Mouse (Mus musculus): ENCODE results near the gene Siglech. TPM values are rescaled to one million over a fixed set of nuclear protein-coding genes. Genes with fewer than 3 reads are reported as not detected.

The Siglech gene
- polyA plus RNA-seq (2012; rRNA removed): 1.2 and 1.5 TPM in 2 replicates

- 21% methylated on average over 3 of the region's 3 CpGs for whole genome bisulfite sequencing
- Histone ChIP-seq H3K27me3 (ENCODE audit: control insufficient read depth, insufficient read depth, low read length) (no peaks in the 10 kb centered on the region), H3K27ac (ENCODE audit: insufficient read depth, low read depth, low read length) (no peak within 1 kb of the TSS)
These were observed at the start of gene Siglech for GRCm38 (mm10) chr7:55767926-55768325. Gene Siglech (plus strand): TSS chr7:55768178.

DNA sequence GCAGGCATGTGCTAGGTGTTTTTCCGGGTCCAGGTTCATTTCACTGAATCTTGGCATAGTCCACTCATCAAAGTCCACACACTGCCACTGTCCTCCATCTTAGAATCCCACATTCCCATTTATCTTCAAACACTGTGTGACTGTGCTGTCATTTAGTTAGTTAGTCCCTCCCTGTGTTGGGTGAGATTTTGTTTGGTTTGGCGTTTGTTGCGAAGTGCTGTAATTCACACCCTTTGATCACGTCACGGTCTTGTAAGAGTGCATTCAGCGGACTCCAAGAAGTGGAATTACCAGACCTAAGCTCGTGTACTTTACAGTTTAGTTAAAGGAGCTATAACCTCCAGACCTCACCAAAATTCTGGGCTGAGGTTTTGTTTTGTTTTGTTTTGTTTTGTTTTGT is 45.3 kb upstream of the Siglech start:
- Histone ChIP-seq H3K4me3 (ENCODE audit: low read depth, low read length) (no peak overlapping the region), H3K36me3 (ENCODE audit: control insufficient read depth, insufficient read depth, low read length) (no peaks in the 10 kb centered on the region), H3K27me3 (ENCODE audit: control insufficient read depth, insufficient read depth, low read length) (no peaks in the 10 kb centered on the region), H3K4me1 (ENCODE audit: control insufficient read depth, insufficient read depth, insufficient read length, low read length) (no peaks in the 10 kb centered on the region), H3K27ac (ENCODE audit: insufficient read depth, low read depth, low read length) (no peak overlapping the region)
- TF ChIP-seq CTCF (IDR thresholded peaks at IDR 0.05; ENCODE audit: extremely low read depth, insufficient read length, insufficient replicate concordance, low read depth, low read length) (no peak), POLR2A (IDR thresholded peaks at IDR 0.05; ENCODE audit: low read depth, low read length) (no peak)
- WGBS: 65% methylated on average over 7 of the region's 7 CpGs

More at GRCm38 (mm10) chr7:55767926-55768325, at the start of gene Siglech:
- Histone ChIP-seq H3K4me3 (ENCODE audit: low read depth, low read length) (no peak within 1 kb of the TSS), H3K36me3 (ENCODE audit: control insufficient read depth, insufficient read depth, low read length) (no peaks in the 10 kb centered on the region), H3K4me1 (ENCODE audit: control insufficient read depth, insufficient read depth, insufficient read length, low read length) (no peaks in the 10 kb centered on the region)
- TF ChIP-seq CTCF (IDR thresholded peaks at IDR 0.05; ENCODE audit: extremely low read depth, insufficient read length, insufficient replicate concordance, low read depth, low read length) (no peak), POLR2A (IDR thresholded peaks at IDR 0.05; ENCODE audit: low read depth, low read length) (no peak)

GRCm38 (mm10) chr7:55728903-55729302 is 39.1 kb upstream of the Siglech start:
- TF ChIP-seq POLR2A (IDR thresholded peaks at IDR 0.05; ENCODE audit: low read depth, low read length) (no peak), CTCF (IDR thresholded peaks at IDR 0.05; ENCODE audit: extremely low read depth, insufficient read length, insufficient replicate concordance, low read depth, low read length) (no peak)
- 58% methylated on average over 1 of the region's 1 CpGs for WGBS
- no peak overlapping the region for H3K4me3 ChIP-seq (ENCODE audit: low read depth, low read length)
- H3K4me1 ChIP-seq (ENCODE audit: control insufficient read depth, insufficient read depth, insufficient read length, low read length): no peaks in the 10 kb centered on the region
- no peaks in the 10 kb centered on the region for H3K36me3 ChIP-seq (ENCODE audit: control insufficient read depth, insufficient read depth, low read length)
- H3K27ac ChIP-seq (ENCODE audit: insufficient read depth, low read depth, low read length): no peak overlapping the region
- H3K27me3 ChIP-seq (ENCODE audit: control insufficient read depth, insufficient read depth, low read length): no peaks in the 10 kb centered on the region

DNA sequence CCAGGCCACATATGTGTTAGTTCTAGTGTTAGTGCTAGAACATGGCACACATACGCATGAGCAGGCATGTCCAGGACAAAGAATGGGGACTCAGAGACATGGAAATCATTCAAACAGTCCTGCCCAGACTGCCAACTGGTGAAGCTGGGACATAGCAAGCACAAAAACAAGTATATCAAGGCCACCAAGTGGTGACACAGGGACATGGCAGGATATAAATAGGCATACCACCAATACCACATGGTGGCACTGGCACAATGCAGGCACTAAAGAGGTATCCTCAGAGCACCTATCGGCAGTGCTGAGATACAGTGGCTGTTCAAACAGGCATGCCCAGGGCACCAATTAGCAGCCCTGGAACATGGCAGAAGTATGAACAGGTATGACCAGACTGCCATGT is 33.5 kb upstream of the Siglech start:
- TF ChIP-seq POLR2A (IDR thresholded peaks at IDR 0.05; ENCODE audit: low read depth, low read length) (no peak), CTCF (IDR thresholded peaks at IDR 0.05; ENCODE audit: extremely low read depth, insufficient read length, insufficient replicate concordance, low read depth, low read length) (no peak)

GRCm38 (mm10) chr7:55737125-55737912 is 30.7 kb upstream of the Siglech start:
- Histone ChIP-seq H3K27me3 (ENCODE audit: control insufficient read depth, insufficient read depth, low read length) (no peaks in the 10 kb centered on the region), H3K4me1 (ENCODE audit: control insufficient read depth, insufficient read depth, insufficient read length, low read length) (no peaks in the 10 kb centered on the region), H3K36me3 (ENCODE audit: control insufficient read depth, insufficient read depth, low read length) (no peaks in the 10 kb centered on the region), H3K4me3 (ENCODE audit: low read depth, low read length) (no peak overlapping the region), H3K27ac (ENCODE audit: insufficient read depth, low read depth, low read length) (no peak overlapping the region)
- 44% methylated on average over 4 of the region's 4 CpGs for WGBS
- TF ChIP-seq POLR2A (IDR thresholded peaks at IDR 0.05; ENCODE audit: low read depth, low read length) (no peak), CTCF (IDR thresholded peaks at IDR 0.05; ENCODE audit: extremely low read depth, insufficient read length, insufficient replicate concordance, low read depth, low read length) (no peak)

More for the DNA sequence above, 33.5 kb upstream of the Siglech start:
- Histone ChIP-seq H3K27ac (ENCODE audit: insufficient read depth, low read depth, low read length) (no peak overlapping the region), H3K36me3 (ENCODE audit: control insufficient read depth, insufficient read depth, low read length) (no peaks in the 10 kb centered on the region), H3K4me3 (ENCODE audit: low read depth, low read length) (no peak overlapping the region), H3K4me1 (ENCODE audit: control insufficient read depth, insufficient read depth, insufficient read length, low read length) (no peaks in the 10 kb centered on the region), H3K27me3 (ENCODE audit: control insufficient read depth, insufficient read depth, low read length) (no peaks in the 10 kb centered on the region)
- 99% methylated on average over 2 of the region's 2 CpGs for WGBS

DNA sequence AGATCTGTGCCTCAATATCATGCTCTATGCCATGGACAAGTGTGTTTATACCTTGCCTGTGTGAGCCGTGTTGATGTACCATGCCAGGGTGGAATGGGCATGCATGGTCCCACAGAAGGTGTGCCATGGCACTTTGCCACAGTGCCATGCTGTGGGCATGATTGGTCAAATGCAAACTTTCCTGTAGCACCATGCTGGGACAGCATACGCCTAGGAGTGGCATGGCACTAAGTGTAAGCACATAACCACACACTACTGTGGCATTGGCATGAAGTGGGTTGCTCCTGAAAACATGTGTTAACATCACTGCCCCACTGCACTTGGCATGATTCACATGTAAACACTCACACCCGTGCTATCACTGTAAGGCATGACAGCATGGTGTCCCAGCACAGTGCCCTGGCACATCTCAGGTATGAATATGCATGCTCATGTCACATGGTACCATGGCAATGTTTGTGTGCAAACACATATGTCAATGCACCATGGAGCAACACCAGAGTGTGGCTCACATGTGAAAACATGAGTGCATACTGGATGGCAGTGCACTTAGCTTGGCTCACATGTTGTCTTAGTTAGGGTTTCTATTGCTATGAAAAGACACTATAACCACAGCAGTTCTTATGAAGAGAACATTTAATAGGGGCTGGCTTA is 24.2 kb upstream of the Siglech start:
- Histone ChIP-seq H3K4me3 (ENCODE audit: low read depth, low read length) (no peak overlapping the region), H3K27me3 (ENCODE audit: control insufficient read depth, insufficient read depth, low read length) (no peaks in the 10 kb centered on the region), H3K36me3 (ENCODE audit: control insufficient read depth, insufficient read depth, low read length) (no peaks in the 10 kb centered on the region), H3K4me1 (ENCODE audit: control insufficient read depth, insufficient read depth, insufficient read length, low read length) (no peaks in the 10 kb centered on the region), H3K27ac (ENCODE audit: insufficient read depth, low read depth, low read length) (no peak overlapping the region)
- TF ChIP-seq CTCF (IDR thresholded peaks at IDR 0.05; ENCODE audit: extremely low read depth, insufficient read length, insufficient replicate concordance, low read depth, low read length): no peak
- 81% methylated on average over 3 of the region's 3 CpGs for WGBS

GRCm38 (mm10) chr7:55744566-55745220 is 23.3 kb upstream of the Siglech start:
- Histone ChIP-seq H3K27ac (ENCODE audit: insufficient read depth, low read depth, low read length) (no peak overlapping the region), H3K4me3 (ENCODE audit: low read depth, low read length) (no peak overlapping the region), H3K4me1 (ENCODE audit: control insufficient read depth, insufficient read depth, insufficient read length, low read length) (no peaks in the 10 kb centered on the region), H3K27me3 (ENCODE audit: control insufficient read depth, insufficient read depth, low read length) (no peaks in the 10 kb centered on the region), H3K36me3 (ENCODE audit: control insufficient read depth, insufficient read depth, low read length) (no peaks in the 10 kb centered on the region)
- TF ChIP-seq CTCF (IDR thresholded peaks at IDR 0.05; ENCODE audit: extremely low read depth, insufficient read length, insufficient replicate concordance, low read depth, low read length): no peak
- TF ChIP-seq POLR2A (IDR thresholded peaks at IDR 0.05; ENCODE audit: low read depth, low read length): no peak
- WGBS: 72% methylated on average over 10 of the region's 10 CpGs
